Mouse (Mus musculus): ENCODE data around the gene Slc41a3. TPM values are rescaled to one million over a fixed set of nuclear protein-coding genes. Genes with fewer than 3 reads are reported as not detected.

Slc41a3 gene
- total RNA-seq, 2 experiments from 2014 or later, result 3.9 to 4.0 TPM

DNA sequence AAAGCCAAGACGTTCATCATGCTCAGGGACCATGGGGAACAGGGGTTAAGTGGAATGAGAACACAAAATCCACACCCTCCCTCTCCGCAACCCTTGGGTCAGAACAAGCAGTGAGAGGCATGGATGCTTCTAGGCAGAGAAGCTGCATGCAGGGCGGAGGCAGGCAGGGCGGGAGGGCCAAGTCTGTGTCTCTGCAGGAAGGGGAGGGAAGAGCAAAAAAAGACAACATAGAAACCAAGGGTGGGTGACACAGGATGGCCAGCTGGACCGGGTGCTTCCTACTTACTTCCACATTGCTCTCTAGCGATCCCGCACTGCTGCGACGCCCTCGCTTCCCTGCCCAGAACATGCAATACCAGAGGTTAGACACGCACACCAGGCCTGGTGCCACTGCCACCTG lies 59.2 kb downstream of the Slc41a3 start:
- no peak for DNase-seq (ENCODE audit: low spot score in 2 of 2)

DNA sequence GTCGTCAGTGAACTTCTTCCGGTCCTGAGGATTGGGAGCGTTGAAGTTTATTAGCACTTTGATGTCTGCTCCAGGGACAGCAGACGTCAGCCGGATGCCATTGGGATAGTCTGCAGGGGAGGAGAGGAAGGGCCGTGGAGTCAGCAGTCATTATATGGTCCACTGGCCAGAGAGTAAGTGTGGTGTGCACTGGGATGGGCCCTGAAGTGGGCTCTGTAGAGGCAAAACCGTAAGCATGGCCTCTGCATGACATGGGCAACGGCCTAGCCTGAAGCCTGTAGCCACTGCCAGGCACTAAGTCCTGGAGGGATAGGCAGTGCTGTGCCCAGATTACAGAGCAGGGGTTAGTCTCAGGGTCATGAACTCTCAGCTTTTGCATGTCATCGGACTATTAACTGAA lies 64.2 kb downstream of the Slc41a3 start:
- no peak for DNase-seq (ENCODE audit: low spot score in 2 of 2)

DNA sequence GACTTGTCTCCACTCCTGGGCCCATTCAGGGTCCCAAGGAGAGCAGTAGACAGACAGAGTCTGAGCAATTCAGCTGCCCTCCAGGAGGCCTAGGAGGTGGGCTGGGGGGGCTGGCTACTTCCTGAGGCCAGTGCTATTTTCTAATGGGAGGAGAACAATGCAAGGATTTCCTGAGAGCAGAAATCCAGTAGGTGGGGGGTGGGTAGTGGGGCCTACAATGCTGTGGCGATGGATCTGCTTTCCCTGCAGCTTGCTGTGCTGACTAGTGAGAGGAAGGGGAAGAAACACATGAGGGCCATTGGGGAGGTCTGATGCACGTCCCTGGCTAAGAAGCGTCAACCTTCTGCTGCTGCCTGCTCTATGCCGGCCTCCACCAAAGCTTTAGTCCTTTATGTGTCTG lies 74.2 kb downstream of the Slc41a3 start:
- no peak for DNase-seq (ENCODE audit: low spot score in 2 of 2)

DNA sequence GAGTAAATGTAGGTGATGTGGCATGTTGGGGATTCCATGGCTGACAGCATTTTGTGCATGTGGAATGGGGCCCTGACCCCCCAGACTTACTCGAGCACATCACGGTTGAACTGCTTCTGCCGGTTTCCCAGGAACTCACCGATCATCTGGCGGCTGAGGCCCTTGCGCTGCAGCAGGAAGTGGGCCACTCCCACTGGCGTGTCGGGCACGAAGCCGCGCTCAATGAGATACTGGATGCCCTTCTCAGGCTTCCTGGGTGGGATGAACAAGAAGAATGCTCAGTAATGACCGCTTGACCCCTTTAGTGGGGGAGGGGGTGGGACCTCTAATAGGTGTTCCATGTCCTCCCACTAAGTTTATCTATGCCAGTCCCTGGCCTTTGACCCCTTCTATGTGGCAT lies 75.9 kb downstream of the Slc41a3 start:
- no peak for DNase-seq (ENCODE audit: low spot score in 2 of 2)

DNA sequence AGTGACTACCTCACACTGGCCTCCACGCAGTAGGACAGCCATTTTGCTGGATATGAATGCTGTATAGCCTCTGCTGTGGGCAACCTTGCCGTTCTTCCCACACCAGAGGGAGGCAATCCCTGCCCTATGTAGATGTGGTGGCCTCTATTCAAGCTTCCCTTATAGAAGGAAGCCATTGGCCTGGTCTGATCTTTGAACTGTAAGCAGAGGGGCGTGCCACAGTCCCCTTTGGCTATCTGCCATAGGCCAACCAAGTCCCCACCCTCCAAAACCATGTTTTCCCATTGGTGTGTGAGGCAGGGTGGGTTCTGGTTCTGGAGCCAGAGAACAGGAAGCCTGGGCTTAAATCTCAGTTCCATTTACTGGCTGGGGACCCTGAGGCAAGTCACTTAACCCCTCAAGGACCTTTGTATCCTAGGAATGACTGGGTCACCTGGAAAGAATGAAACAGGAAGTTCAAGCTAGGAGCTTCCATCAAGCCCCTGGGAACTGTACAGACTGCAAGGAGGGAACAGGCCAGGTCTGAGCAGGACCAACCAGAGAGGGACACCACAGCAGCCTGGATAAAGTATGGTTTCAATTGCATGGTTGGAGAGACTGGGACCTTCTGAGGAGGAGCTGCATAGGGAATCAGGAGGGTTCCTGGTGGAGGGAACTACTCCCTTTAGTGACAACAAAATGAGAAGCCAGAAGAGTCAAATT lies 79.5 kb downstream of the Slc41a3 start:
- DNase-seq (ENCODE audit: low spot score in 2 of 2), result no peak

DNA sequence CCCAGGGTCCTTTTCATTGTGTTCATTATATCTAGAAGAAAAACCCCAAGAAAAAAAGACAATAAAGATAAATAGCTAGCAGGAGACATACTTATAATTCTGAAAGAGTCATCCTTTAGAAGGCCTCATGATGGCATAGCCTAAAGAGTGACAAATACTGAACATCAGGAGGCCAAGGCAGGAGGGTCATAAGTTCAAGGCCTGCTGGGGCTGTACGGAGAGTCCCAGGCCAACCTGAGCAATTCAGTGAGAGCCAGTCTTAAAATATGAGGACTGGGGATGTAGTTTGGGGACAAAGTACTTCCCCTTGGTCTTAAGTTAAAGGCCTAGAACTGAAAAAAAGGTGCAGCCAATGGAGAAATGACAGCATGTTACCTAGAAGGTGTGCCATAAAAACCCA lies 82.3 kb downstream of the Slc41a3 start:
- DNase-seq (ENCODE audit: low spot score in 2 of 2), result no peak

DNA sequence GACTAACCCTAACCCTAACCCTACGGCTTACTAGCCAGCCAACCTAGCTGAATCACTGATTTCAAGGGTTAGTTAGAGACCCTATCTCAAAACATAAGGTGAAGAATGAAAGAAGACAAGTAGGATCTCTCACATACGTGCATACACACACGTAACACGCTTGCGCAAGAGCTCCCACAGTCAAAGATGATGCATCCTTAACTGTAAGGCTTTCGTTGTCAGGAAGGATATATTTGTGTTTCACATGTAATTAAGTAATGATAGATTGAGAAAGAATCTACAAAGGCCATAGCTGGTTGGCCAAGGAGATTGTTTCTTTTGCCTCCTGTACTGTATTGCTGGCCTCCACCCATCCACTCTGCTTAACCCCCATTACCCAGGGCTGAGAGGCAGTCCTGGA lies 83.5 kb downstream of the Slc41a3 start:
- no peak for DNase-seq (ENCODE audit: low spot score in 2 of 2)

DNA sequence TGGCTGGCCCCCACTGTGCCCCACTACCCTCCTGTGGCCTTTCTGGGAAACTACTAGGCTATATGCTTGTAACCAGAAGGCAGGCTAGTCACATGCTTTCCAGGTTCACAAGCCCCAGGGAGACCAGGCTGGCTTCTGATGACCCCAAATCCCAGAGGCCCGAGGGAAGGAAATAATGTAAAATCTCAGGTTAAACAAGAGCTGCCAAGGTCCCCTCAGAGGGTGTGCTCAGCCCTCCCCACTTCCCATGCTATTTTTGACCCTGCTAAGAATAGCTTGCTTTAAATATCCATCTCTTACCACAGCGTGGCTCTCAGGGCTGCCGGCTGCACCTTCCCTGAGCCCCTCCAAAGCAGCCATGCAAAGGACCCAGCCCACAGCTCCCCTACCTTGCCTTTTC lies 84.2 kb downstream of the Slc41a3 start:
- no peak for DNase-seq (ENCODE audit: low spot score in 2 of 2)

DNA sequence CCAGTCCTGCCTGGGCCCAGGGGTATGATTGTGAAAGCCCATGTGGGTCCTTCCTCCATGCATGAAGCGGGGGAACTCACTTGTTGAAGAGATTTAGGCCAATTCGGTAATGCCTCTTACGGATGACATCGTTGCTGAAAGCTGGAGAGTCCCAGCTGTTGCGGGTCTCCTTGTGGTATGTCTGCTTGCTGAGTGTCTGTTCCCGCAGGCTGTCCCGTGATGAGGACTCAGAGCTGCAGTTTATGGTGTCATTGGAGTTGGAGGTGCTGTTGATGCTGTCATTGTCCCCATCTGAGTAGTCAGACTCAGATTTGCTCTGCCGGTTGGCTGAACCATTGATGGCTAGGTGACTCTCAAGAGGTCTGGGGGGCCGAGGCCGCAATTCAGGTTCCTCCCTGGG lies 85.0 kb downstream of the Slc41a3 start:
- no peak for DNase-seq (ENCODE audit: low spot score in 2 of 2)

DNA sequence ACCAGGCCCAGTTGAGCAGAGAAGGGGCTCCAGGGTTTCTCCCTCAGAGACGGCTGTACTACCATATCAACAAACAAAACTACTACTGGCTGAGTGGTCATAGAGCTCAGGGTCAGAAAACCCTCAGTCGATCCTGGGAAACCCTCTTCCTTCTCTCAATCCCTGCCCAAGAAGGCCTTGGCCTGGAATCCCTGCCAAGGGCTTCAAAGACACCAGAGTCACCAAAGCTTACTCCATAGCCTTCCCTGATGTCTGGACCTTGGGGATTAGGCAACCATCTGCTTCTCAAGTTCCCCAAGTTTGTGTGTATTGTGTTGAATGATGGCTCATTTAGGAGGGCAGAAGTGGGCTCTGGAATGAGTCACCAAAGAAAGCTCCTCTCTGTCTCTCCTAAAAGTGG lies 87.4 kb downstream of the Slc41a3 start:
- DNase-seq (ENCODE audit: low spot score in 2 of 2), result no peak

DNA sequence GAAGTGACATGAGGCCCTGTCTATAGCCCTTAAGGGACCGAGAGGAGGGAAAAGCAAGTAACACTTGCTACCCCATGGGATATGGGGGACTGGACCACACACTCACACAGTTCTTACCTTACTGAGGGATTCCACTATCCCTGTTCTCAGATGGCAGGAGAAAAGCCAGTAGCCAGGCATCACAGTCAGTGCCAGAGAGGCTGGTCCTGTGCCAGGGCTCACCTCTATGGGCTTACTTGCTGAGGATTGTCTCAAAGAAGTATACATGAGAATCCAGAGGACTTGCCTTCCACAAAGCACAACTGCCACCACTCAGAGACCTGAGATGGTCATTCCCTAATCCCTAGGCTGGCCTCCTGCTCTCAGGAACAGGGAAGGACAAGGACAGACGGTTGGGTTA lies 87.9 kb downstream of the Slc41a3 start:
- no peak for DNase-seq (ENCODE audit: low spot score in 2 of 2)

DNA sequence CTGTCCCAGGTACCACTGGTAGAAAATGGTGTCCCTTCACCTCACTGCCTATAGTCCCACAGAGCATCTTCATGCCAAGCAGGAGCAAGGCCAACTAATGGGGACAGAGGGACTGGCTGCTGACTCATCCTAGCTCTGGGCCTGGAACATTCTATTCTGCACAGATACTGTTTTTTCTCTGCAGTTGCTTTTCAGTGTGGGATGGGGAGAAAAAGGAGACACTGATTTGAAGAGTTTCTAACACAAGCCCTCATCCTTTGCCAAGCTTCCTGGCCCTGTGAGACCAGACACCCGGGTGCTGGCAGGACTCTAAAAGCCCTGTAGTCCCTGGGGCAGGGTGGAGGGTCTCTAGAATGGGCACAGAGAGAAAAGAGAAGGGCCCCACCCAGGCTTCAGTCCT lies 91.2 kb downstream of the Slc41a3 start:
- DNase-seq (ENCODE audit: low spot score in 2 of 2), result peak in 1 of 2 experiments; percentile 70

Small RNA genes within 50 kb of the gene (microRNA-seq; reads per million reads assigned to microRNA genes)
- 0 reads per million in 2 experiments for gene Gm24816

Other genes starting within 250 kb of the Slc41a3 start
- 10 to 100 TPM; 28.4 to 28.5 TPM for gene Zxdc, start 235.2 kb upstream of the Slc41a3 start, total RNA-seq (2021)
- 10 to 100 TPM; 12.6 to 19.4 TPM for gene Cfap100, start 175.9 kb upstream of the Slc41a3 start, total RNA-seq (2021)
- gene Klf15, start 142.1 kb upstream of the Slc41a3 start, total RNA-seq (2021), result 10 to 100 TPM; 36.5 to 44.2 TPM
- gene Aldh1l1, start 118.3 kb upstream of the Slc41a3 start, total RNA-seq (2021), result 10 to 100 TPM; 40.1 to 43.6 TPM

Data from layer of hippocampus, adult 18-20 months (tissue).